25 mouse cellular contexts compared by ENCODE assay signal in the genomic region with DNA sequence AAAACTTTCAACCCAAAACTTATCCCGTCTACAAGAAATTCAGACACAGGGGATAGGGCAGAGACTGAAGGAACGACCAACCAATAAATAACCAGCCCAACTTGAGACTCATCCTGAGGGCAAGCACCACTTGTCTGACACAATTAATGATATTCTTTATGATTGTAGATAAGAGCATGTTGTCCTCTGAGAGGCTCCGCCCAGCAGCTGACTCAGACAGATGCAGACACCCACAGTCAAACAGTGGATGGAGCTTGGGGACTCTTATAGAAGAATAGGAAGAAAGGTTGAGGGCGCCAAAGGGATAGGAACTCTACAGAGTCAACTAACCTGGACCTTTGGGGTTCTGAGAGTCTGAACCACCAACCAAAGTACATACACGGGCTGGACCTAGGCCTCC. TPM values are rescaled to one million over a fixed set of nuclear protein-coding genes. Genes with fewer than 3 reads are reported as not detected.
DNase-seq lines count a peak whose midpoint lies in the region; ATAC-seq and TF ChIP-seq lines count a peak whose summit lies in the region.
"Had no signal": no experiment of that assay in that cellular context is flagged by ENCODE, and none has a peak within 500 bp of the region (broad histone marks: within the 10 kb centered on the region; RNA-seq: fewer than 3 reads in every experiment).

No protein-coding gene starts in this region.

- no peaks in the 10 kb centered on the region for H3K9me3 ChIP-seq in midbrain, embryonic 11.5 days (ENCODE audit: control insufficient read depth, low read length)
- H3K9me3 ChIP-seq in midbrain, embryonic 16.5 days (replicated peaks; ENCODE audit: control insufficient read depth, low read length, poor library complexity, severe bottlenecking) = no peaks in the 10 kb centered on the region
- peaks cover 7% of the 10 kb centered on the region for H3K9me3 ChIP-seq in G1E (replicated peaks)
- H3K9me3 ChIP-seq: embryonic facial prominence, embryonic 12.5 days; embryonic facial prominence, embryonic 15.5 days; hindbrain, embryonic 12.5 days; hindbrain, embryonic 15.5 days had no signal

- intact Hi-C loops in gastrocnemius, adult 2 months (cut with DNase I) = loop anchor here (2.0 kb wide), 1 partner anchor 13 kb away; no protein-coding TSS in a partner anchor

- no peaks in the 10 kb centered on the region for H3K36me3 ChIP-seq in midbrain, embryonic 11.5 days (ENCODE audit: control insufficient read depth, insufficient read depth, low read length)
- H3K36me3 ChIP-seq in midbrain, embryonic 16.5 days (ENCODE audit: control insufficient read depth, insufficient read depth, low read length) = no peaks in the 10 kb centered on the region
- H3K36me3 ChIP-seq in G1E (replicated peaks) = peaks cover 96% of the 10 kb centered on the region
- H3K36me3 ChIP-seq: embryonic facial prominence, embryonic 12.5 days; embryonic facial prominence, embryonic 15.5 days; hindbrain, embryonic 12.5 days; hindbrain, embryonic 15.5 days had no signal

- ATAC-seq in midbrain, embryonic 11.5 days (ENCODE audit: low FRiP score) = no peak
- no peak for ATAC-seq in midbrain, embryonic 16.5 days
- ATAC-seq in G1E (ENCODE audit: extremely low read depth, insufficient number of reproducible peaks, low FRiP score, poor library complexity, severe bottlenecking) = peak; percentile 42; the same call in 1 of the 2 replicates
- ATAC-seq: activated CD4-positive, CD25-positive, alpha-beta regulatory T cell, adult 4 months; forebrain, embryonic 14.5 days; forebrain, postnatal 0 days; intestine, postnatal 0 days had no signal

- no peaks in the 10 kb centered on the region for H3K27me3 ChIP-seq in midbrain, embryonic 11.5 days (ENCODE audit: control insufficient read depth, insufficient read depth, low read length)
- H3K27me3 ChIP-seq in midbrain, embryonic 16.5 days (ENCODE audit: control insufficient read depth, insufficient read depth, low read depth, low read length) = no peaks in the 10 kb centered on the region
- H3K27me3 ChIP-seq in G1E (ENCODE audit: insufficient read depth, low read length) = no peaks in the 10 kb centered on the region
- H3K27me3 ChIP-seq: CH12.LX; embryonic facial prominence, embryonic 12.5 days; embryonic facial prominence, embryonic 15.5 days; hindbrain, embryonic 12.5 days; hindbrain, embryonic 15.5 days had no signal

- WGBS in midbrain, embryonic 11.5 days = 88% methylated on average over 5 of the region's 5 CpGs
- WGBS in midbrain, embryonic 16.5 days = 96% methylated on average over 5 of the region's 5 CpGs

- H3K4me1 ChIP-seq in midbrain, embryonic 11.5 days (ENCODE audit: control insufficient read depth, insufficient read depth, low read length) = no peaks in the 10 kb centered on the region
- H3K4me1 ChIP-seq in midbrain, embryonic 16.5 days (ENCODE audit: control insufficient read depth, insufficient read depth, low read length) = peaks cover 9% of the 10 kb centered on the region
- H3K4me1 ChIP-seq in G1E (ENCODE audit: insufficient read depth, low read depth, low read length) = peaks cover 89% of the 10 kb centered on the region
- H3K4me1 ChIP-seq: embryonic facial prominence, embryonic 12.5 days; hindbrain, embryonic 12.5 days had no signal

- H3K4me2 ChIP-seq in midbrain, embryonic 11.5 days = no peak overlapping the region
- H3K4me2 ChIP-seq in midbrain, embryonic 16.5 days (ENCODE audit: low read length) = no peak overlapping the region
- H3K4me2 ChIP-seq: embryonic facial prominence, embryonic 12.5 days; embryonic facial prominence, embryonic 15.5 days; heart, embryonic 11.5 days; hindbrain, embryonic 12.5 days; hindbrain, embryonic 15.5 days had no signal

- no peak for TF ChIP-seq CTCF in gastrocnemius, adult 2 months (IDR thresholded peaks at IDR 0.05)
- TF ChIP-seq CTCF in G1E (IDR thresholded peaks at IDR 0.05; ENCODE audit: low read depth, low read length) = no peak

- peak overlapping the region; percentile 31; the same call in 1 of the 2 replicates for H3K27ac ChIP-seq in gastrocnemius, adult 2 months
- no peak overlapping the region for H3K27ac ChIP-seq in midbrain, embryonic 11.5 days (ENCODE audit: low read depth, low read length)
- H3K27ac ChIP-seq in midbrain, embryonic 16.5 days (ENCODE audit: low read length) = no peak overlapping the region
- H3K27ac ChIP-seq: embryonic facial prominence, embryonic 12.5 days; embryonic facial prominence, embryonic 15.5 days; hindbrain, embryonic 12.5 days; hindbrain, embryonic 15.5 days had no signal

- no peak overlapping the region for H3K9ac ChIP-seq in midbrain, embryonic 11.5 days (ENCODE audit: low read length)
- H3K9ac ChIP-seq in midbrain, embryonic 16.5 days (ENCODE audit: low read depth, low read length) = no peak overlapping the region
- H3K9ac ChIP-seq: embryonic facial prominence, embryonic 12.5 days; embryonic facial prominence, embryonic 15.5 days; forebrain, postnatal 0 days; hindbrain, embryonic 12.5 days; hindbrain, embryonic 15.5 days had no signal

- DNase-seq in gastrocnemius, adult 2 months = no peak
- DNase-seq in gastrocnemius, adult 8-10 months (ENCODE audit: low spot score in 2 of 2) = no peak
- DNase-seq in midbrain, embryonic 11.5 days (ENCODE audit: low spot score, missing footprints) = peak; percentile 1
- no peak for DNase-seq in G1E (ENCODE audit: low spot score)
- DNase-seq in kidney, adult 8-10 months = no peak
- DNase-seq: adrenal gland, postnatal 25 days; B cell, adult 2 months; cerebellum, adult 18-20 months; cerebellum, adult 9-10 months; cerebellum, postnatal 25 days; forebrain, postnatal 0 days; gastrocnemius, postnatal 10 days; gastrocnemius, postnatal 36 days; heart, postnatal 14 days; kidney, adult 2 months had no signal

- no peak overlapping the region for H3K4me3 ChIP-seq in gastrocnemius, adult 2 months
- H3K4me3 ChIP-seq in midbrain, embryonic 11.5 days (ENCODE audit: low read depth, low read length) = no peak overlapping the region
- H3K4me3 ChIP-seq in midbrain, embryonic 16.5 days (ENCODE audit: low read depth, low read length) = no peak overlapping the region
- no peak overlapping the region for H3K4me3 ChIP-seq in G1E (ENCODE audit: low read depth, low read length)
- H3K4me3 ChIP-seq: embryonic facial prominence, embryonic 12.5 days; embryonic facial prominence, embryonic 15.5 days; hindbrain, embryonic 12.5 days; hindbrain, embryonic 15.5 days had no signal

RNA-seq across cellular contexts. Expression of a gene that starts 22.7 kb away (rescaled TPM):
- total RNA-seq in gastrocnemius, adult 2 months (2021) = 10 to 100 TPM; 16.0 to 22.1 TPM
- total RNA-seq in gastrocnemius, adult 8-10 months (2022) = 10 to 100 TPM; 14.5 to 19.1 (median 17.8) TPM
- 2.8 and 3.0 TPM in 2 replicates for polyA plus RNA-seq in midbrain, embryonic 11.5 days (2014; fragmentation: Nextera tagmentation; extraction: Ambion mirVana)
- polyA plus RNA-seq in midbrain, embryonic 16.5 days (2015; fragmentation: Nextera tagmentation; extraction: Ambion mirVana) = 2.7 and 3.7 TPM in 2 replicates
- total RNA-seq in G1E (2014; fragmentation: Nextera tagmentation) (25.3 and 28.5 TPM in 2 replicates), G1E (2017) (10.2 and 11.8 TPM in 2 replicates)
- 67.2 and 71.7 TPM in 2 replicates for polyA plus RNA-seq in G1E (2012)
- polyA plus RNA-seq: activated CD4-positive, CD25-positive, alpha-beta regulatory T cell, adult 4 months had no signal
